Mouse (Mus musculus) ovary, postnatal 14 days (tissue): ENCODE measurements around the gene Cenpt.
A peak's percentile ranks its signal among the peaks of the same experiment; 100 is the strongest.

ENCODE experiments used
- DNase-seq: peaks from one replicate; pipeline ENCODE4 v3.0.0; 2022; ENCODE audit warnings: low spot score

Gene Cenpt

DNA sequence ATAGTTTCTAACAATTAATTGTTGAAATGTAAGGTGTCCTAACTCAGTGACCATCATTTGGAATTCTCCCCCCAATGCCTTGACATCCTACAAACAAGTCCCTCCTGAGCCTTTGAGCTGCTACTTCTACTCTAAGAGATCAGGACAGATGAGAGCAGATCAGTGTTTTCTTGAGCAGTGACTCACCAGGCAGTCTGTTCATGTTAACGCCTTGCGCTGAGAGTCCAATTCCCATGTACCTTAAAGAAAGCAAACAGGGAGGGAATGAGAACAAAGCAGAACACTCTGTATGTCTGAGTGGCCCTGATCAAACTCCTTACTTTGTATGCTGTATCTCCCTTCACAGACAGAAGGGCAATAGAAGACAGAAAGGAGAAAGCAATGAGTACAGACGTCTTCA lies 47.7 kb downstream of the Cenpt start:
- no peak for DNase-seq

DNA sequence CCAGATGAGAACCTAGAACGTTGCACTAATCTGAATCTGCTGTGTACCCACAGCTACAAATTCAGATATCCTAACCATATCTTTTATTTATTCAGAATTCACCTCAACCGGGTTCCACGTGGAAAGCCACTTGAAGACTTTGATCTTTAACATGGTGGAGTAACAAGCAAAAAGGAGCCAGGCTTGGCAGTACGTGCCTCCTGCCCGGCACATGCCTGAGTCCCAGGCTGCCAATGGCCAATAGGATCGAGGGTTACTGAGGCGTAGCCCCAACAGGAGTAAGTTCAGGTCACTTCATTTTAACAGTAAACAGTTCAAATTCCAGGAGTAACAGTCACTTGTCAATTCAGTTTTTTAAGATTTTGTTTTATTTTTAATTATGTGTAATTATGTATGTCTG lies 48.3 kb downstream of the Cenpt start:
- no peak for DNase-seq

DNA sequence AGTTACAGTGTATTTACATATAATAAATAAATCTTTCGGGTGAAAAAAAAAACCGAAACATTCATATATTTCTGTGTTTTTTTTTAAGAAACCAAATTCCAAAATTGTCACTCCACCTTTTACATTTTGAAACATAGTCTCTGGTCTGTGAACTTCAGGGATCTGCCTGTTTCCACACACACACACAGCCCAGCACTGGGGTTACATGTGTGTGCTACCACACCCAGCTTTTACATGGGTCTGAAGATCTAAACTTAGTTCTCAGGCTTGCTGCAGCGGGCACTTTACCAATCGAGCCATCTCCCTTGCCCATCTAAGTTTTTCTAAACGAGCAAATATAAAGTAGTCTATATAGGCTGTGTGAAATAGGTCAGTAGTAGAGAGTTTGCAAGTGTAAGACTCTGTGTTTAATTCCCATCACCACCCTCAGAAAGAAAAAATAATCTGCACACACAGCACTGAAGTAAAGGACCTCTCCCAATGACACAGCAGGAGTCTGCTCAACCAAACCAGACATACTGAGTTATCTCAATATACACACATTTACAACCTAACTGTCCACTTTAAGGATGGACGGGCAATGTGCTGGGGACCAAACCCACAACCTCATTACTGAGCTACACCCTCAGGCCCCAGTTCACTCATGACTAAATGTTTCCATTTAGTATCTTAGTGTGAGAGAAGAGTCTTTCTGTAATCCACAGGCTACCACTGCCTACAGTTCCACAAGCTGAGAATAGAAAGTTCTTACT lies 51.7 kb downstream of the Cenpt start:
- no peak for DNase-seq

- peak; percentile 76 for DNase-seq
Observed at GRCm38 (mm10) chr8:105799091-105799812, 53.8 kb downstream of the Cenpt start.

DNA sequence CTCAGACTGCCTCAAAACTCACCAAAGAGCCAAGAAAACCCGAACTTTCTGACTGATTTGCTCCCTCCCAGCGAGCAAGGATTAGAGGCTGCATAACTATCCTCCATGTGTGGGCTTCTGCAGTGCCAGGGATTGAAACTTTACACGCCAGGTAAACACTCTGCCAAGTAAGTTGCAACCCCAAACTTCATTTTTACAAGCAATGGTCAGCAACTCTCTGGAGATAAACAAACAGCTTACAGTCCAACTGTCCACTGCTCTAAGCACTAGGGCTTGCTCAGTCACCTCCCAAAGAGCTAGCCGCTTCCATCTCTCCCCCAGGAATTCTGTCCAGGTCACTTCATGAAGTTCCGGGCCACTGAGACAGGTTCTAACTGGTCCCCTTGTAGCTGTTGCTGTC lies 54.7 kb downstream of the Cenpt start:
- DNase-seq: no peak

DNA sequence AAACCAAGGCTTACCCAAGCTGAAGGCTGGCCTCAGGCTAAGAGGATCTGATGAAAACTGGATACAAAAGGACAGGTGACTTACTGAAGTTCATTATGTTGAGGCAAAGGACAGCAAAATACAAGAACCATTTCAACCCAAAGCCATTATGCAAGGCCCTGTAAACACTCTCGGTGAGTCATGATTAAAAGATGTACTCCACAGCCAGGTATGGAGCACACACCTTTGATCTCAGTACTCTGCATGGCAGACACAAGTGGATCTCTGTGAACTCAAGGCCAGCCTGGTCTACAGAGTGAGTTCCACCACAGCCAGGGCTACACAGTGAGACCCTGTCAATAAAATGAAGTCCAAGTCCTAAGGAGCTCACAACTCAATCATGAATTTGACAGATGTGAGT lies 57.3 kb downstream of the Cenpt start:
- DNase-seq: no peak
